8 mouse cellular contexts compared by ENCODE assay signal in genomic region chr1:90602759-90603560, GRCm38 (mm10). TPM values are rescaled to one million over a fixed set of nuclear protein-coding genes. Genes with fewer than 3 reads are reported as not detected.
A peak's percentile ranks its signal among the peaks of the same experiment; 100 is the strongest.
DNase-seq lines count a peak whose midpoint lies in the region; ATAC-seq lines count a peak whose summit lies in the region.

Gene Cops8, plus strand, starts transcription at chr1:90602981.

- H3K36me3 ChIP-seq in forebrain, embryonic 14.5 days (ENCODE audit: control insufficient read depth, insufficient read depth, low read length) = peaks cover 27% of the 10 kb centered on the region
- H3K36me3 ChIP-seq in neural tube, embryonic 15.5 days = peaks cover 26% of the 10 kb centered on the region

- no peaks in the 10 kb centered on the region for H3K27me3 ChIP-seq in forebrain, embryonic 14.5 days (replicated peaks; ENCODE audit: control insufficient read depth, insufficient read depth, low read length)
- H3K27me3 ChIP-seq in neural tube, embryonic 15.5 days (replicated peaks) = peaks cover 11% of the 10 kb centered on the region

- peaks cover 2% of the 10 kb centered on the region; the same call in 1 of the 2 replicates for H3K4me1 ChIP-seq in forebrain, embryonic 14.5 days (ENCODE audit: control insufficient read depth, insufficient read depth, low read length)
- H3K4me1 ChIP-seq in neural tube, embryonic 15.5 days = peaks cover 16% of the 10 kb centered on the region

- DNase-seq in ES-CJ7 (ENCODE audit: low read depth, low spot score) = peak; percentile 99
- DNase-seq in cerebellum, adult 11 months = peak; percentile 97
- peak; percentile 98 for DNase-seq in forebrain, embryonic 14.5 days (ENCODE audit: low spot score)
- peak; percentile 97 to 99 for DNase-seq in heart, postnatal 14 days
- peak; percentile 98 for DNase-seq in layer of hippocampus, adult 11-12 months (ENCODE audit: low spot score)
- DNase-seq in lung, adult 18-20 months = peak; percentile 97
- peak; percentile 97 for DNase-seq in testis, postnatal 14 days (ENCODE audit: low spot score)

- peak within 1 kb of the TSS; percentile 86 for H3K4me3 ChIP-seq in forebrain, embryonic 14.5 days (ENCODE audit: low read depth, low read length)
- peak within 1 kb of the TSS; percentile 57 for H3K4me3 ChIP-seq in neural tube, embryonic 15.5 days (replicated peaks)

- peak within 1 kb of the TSS; percentile 56 for H3K27ac ChIP-seq in forebrain, embryonic 14.5 days (ENCODE audit: low read depth, low read length)
- peak within 1 kb of the TSS; percentile 77 for H3K27ac ChIP-seq in neural tube, embryonic 15.5 days (replicated peaks)

- intact Hi-C loops in heart, postnatal 14 days (cut with DNase I) = no loop called here

- 4% methylated on average over 48 of the region's 48 CpGs for WGBS in forebrain, embryonic 14.5 days
- 5% methylated on average over 48 of the region's 48 CpGs for WGBS in neural tube, embryonic 15.5 days

- no peaks in the 10 kb centered on the region for H3K9me3 ChIP-seq in forebrain, embryonic 14.5 days (replicated peaks; ENCODE audit: control insufficient read depth, low read length)
- no peaks in the 10 kb centered on the region for H3K9me3 ChIP-seq in neural tube, embryonic 15.5 days (replicated peaks)

- H3K4me2 ChIP-seq in forebrain, embryonic 14.5 days (ENCODE audit: low read length) = peak within 1 kb of the TSS; percentile 75
- H3K4me2 ChIP-seq in neural tube, embryonic 15.5 days = peak within 1 kb of the TSS; percentile 73

- peak; percentile 100 for ATAC-seq in forebrain, embryonic 14.5 days
- ATAC-seq in neural tube, embryonic 15.5 days (ENCODE audit: low FRiP score) = peak; percentile 99

- peak within 1 kb of the TSS; percentile 84 for H3K9ac ChIP-seq in forebrain, embryonic 14.5 days (ENCODE audit: low read length)
- peak within 1 kb of the TSS; percentile 66 for H3K9ac ChIP-seq in neural tube, embryonic 15.5 days (replicated peaks)

RNA-seq across cellular contexts. Expression of gene Cops8, which starts in this region (rescaled TPM):
- 198 and 218 TPM in 2 replicates for polyA plus RNA-seq in forebrain, embryonic 14.5 days (2014; fragmentation: Nextera tagmentation; extraction: Ambion mirVana)
- total RNA-seq in heart, postnatal 14 days (2021) = 10 to 100 TPM; 83.5 to 84.9 TPM
- polyA plus RNA-seq in neural tube, embryonic 15.5 days (2015; fragmentation: Nextera tagmentation; extraction: Ambion mirVana) = 163 and 171 TPM in 2 replicates

Comparison
In these comparisons a context has a peak if more than half of its experiments do, and no peak if none do; other contexts are left out.
1. Peak in every context shown above with its lines: DNase-seq, ATAC-seq, H3K4me3 ChIP-seq and H3K27ac ChIP-seq.